Mouse (Mus musculus): ENCODE data around the gene Pim2. TPM values are rescaled to one million over a fixed set of nuclear protein-coding genes. Genes with fewer than 3 reads are reported as not detected.

Pim2 gene
- polyA plus RNA-seq, 1 experiment: 52.5 TPM

DNA sequence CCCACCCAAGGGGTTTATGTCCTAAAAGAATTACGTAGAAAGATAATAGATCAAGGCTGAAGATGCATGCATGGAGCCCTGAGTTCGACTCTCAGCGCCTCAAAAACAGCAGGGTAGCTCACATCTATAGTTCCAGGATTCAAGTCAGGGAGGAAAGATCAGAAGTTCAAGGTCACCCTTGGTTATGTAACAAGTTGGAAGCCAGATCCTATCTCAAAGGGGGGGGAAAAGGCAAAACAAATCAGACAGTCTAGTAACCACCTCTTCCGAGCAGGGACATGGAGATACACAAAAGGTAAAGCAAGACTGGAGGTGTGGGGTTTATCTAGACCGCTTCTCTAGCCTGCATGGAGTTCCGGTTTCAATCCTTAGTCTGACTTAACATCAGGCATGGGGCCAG, 48.2 kb downstream of the Pim2 start:
- Histone ChIP-seq H3K4me1 (ENCODE audit: control insufficient read depth, insufficient read depth, low read length) (no peaks in the 10 kb centered on the region), H3K4me3 (ENCODE audit: insufficient read depth, low read length) (no peak overlapping the region), H3K27ac (ENCODE audit: insufficient read depth, low read length) (no peak overlapping the region)
- TF ChIP-seq CTCF (IDR thresholded peaks at IDR 0.05; ENCODE audit: extremely low read depth, insufficient read depth, low read length) (no peak), POLR2A (IDR thresholded peaks at IDR 0.05; ENCODE audit: extremely low read depth, insufficient read depth, low read length) (no peak)

DNA sequence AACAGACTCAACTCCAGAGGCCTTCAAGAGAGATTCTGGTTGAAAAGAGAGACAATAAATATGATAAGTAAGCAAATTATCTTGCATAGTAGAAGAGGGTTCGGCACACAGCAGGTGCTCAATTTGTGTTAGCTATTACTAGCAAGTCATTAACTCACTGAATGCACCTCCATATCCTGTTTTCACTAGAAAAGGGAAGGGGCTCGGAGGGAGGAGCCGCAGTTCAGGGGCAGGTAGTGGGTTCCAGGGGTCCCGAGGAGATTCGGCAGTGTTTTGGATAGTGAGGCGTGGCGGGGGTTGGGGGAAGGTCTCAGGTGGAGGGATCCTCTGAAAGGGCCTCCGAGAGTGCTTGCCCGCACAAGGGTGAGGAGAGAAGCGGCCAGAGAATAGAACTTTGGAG, 49.1 kb downstream of the Pim2 start:
- H3K4me3 ChIP-seq (ENCODE audit: insufficient read depth, low read length): no peak overlapping the region
- no peak for TF ChIP-seq POLR2A (IDR thresholded peaks at IDR 0.05; ENCODE audit: extremely low read depth, insufficient read depth, low read length)
- no peak for TF ChIP-seq CTCF (IDR thresholded peaks at IDR 0.05; ENCODE audit: extremely low read depth, insufficient read depth, low read length)
- H3K4me1 ChIP-seq (ENCODE audit: control insufficient read depth, insufficient read depth, low read length): no peaks in the 10 kb centered on the region
- H3K27ac ChIP-seq (ENCODE audit: insufficient read depth, low read length): no peak overlapping the region

DNA sequence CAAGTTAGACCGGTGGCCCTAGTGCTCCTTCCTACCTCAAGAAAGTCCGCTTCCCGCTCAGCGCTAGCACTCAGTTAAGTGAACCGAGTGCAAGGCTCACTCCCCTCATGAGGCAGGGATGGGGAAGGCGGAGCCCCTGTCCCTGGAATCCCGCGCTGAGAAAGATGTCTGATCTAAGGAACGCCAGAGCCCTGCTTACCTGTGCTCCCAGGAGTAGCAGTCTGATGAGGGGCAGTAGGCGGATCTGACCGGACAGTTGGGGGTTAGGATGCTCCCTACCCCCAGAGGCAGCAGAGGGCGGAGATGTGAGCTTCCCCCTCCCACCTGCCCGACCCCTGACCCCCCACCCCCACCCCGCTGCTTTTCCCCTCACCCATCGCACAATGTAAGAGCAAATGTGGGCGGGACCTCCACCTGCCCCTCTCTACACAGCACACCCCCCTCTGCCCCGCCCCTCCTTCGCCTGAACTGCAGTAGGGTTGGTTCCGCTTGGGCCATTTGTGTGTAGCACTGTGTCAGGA, 50.3 kb downstream of the Pim2 start, which contains the start of gene Eras:
Gene Eras, minus strand, starts transcription at position 338 of the 521 bp plus-strand sequence.
- Histone ChIP-seq H3K4me3 (ENCODE audit: insufficient read depth, low read length) (no peak within 1 kb of the TSS), H3K27ac (ENCODE audit: insufficient read depth, low read length) (no peak within 1 kb of the TSS), H3K4me1 (ENCODE audit: control insufficient read depth, insufficient read depth, low read length) (no peaks in the 10 kb centered on the region)
- TF ChIP-seq POLR2A (IDR thresholded peaks at IDR 0.05; ENCODE audit: extremely low read depth, insufficient read depth, low read length): no peak
- TF ChIP-seq CTCF (IDR thresholded peaks at IDR 0.05; ENCODE audit: extremely low read depth, insufficient read depth, low read length): no peak

Other genes with a start within 250 kb of the Pim2 start
- gene Syp, start 239.8 kb upstream of the Pim2 start, polyA plus RNA-seq (2012; rRNA removed): 1,108 and 1,136 TPM in 2 replicates
- 2.1 and 2.5 TPM in 2 replicates for gene Prickle3, start 221.0 kb upstream of the Pim2 start, polyA plus RNA-seq (2012; rRNA removed)
- 14.5 and 16.3 TPM in 2 replicates for gene Plp2, start 206.9 kb upstream of the Pim2 start, polyA plus RNA-seq (2012; rRNA removed)
- 0.96 and 1.2 TPM in 2 replicates for gene Magix, start 197.0 kb upstream of the Pim2 start, polyA plus RNA-seq (2012; rRNA removed)
- gene Gpkow, start 181.1 kb upstream of the Pim2 start, polyA plus RNA-seq (2012; rRNA removed): 26.7 and 28.3 TPM in 2 replicates
- gene Wdr45, start 163.9 kb upstream of the Pim2 start, polyA plus RNA-seq (2012; rRNA removed): 77.0 and 84.9 TPM in 2 replicates
- 0.46 TPM in 1 of 2 replicates, not detected in the other for gene Gm45208, start 156.0 kb upstream of the Pim2 start, polyA plus RNA-seq (2012; rRNA removed)
- 131 and 135 TPM in 2 replicates for gene Praf2, start 149.8 kb upstream of the Pim2 start, polyA plus RNA-seq (2012; rRNA removed)
- gene Ccdc120, start 127.4 kb upstream of the Pim2 start, polyA plus RNA-seq (2012; rRNA removed): 23.2 and 23.9 TPM in 2 replicates
- 20.6 and 21.4 TPM in 2 replicates for gene Tfe3, start 115.7 kb upstream of the Pim2 start, polyA plus RNA-seq (2012; rRNA removed)
- 106 and 115 TPM in 2 replicates for gene Gripap1, start 88.5 kb upstream of the Pim2 start, polyA plus RNA-seq (2012; rRNA removed)
- gene Kcnd1, start 56.0 kb upstream of the Pim2 start, polyA plus RNA-seq (2012; rRNA removed): 7.6 and 7.9 TPM in 2 replicates
- 46.4 and 49.1 TPM in 2 replicates for gene Otud5, start 36.9 kb upstream of the Pim2 start, polyA plus RNA-seq (2012; rRNA removed)
- gene Slc35a2, start 5.8 kb downstream of the Pim2 start, polyA plus RNA-seq (2012; rRNA removed): 50.2 and 52.7 TPM in 2 replicates
- 137 and 157 TPM in 2 replicates for gene Pqbp1, start 21.0 kb downstream of the Pim2 start, polyA plus RNA-seq (2012; rRNA removed)
- 18.5 and 20.1 TPM in 2 replicates for gene Timm17b, start 21.1 kb downstream of the Pim2 start, polyA plus RNA-seq (2012; rRNA removed)
- not detected in 2 replicates for gene Gm10491, start 29.6 kb downstream of the Pim2 start, polyA plus RNA-seq (2012; rRNA removed)
- gene Gm10490, start 31.3 kb downstream of the Pim2 start, polyA plus RNA-seq (2012; rRNA removed): not detected in 2 replicates
- 580 and 602 TPM in 2 replicates for gene Pcsk1n, start 41.6 kb downstream of the Pim2 start, polyA plus RNA-seq (2012; rRNA removed)
- gene Eras, start 50.3 kb downstream of the Pim2 start, polyA plus RNA-seq (2012; rRNA removed): not detected in 2 replicates
- 70.7 and 78.0 TPM in 2 replicates for gene Hdac6, start 69.6 kb downstream of the Pim2 start, polyA plus RNA-seq (2012; rRNA removed)
- gene Gata1, start 99.8 kb downstream of the Pim2 start, polyA plus RNA-seq (2012; rRNA removed): not detected in 2 replicates
- 0.65 and 1.1 TPM in 2 replicates for gene Glod5, start 140.2 kb downstream of the Pim2 start, polyA plus RNA-seq (2012; rRNA removed)
- gene Suv39h1, start 196.5 kb downstream of the Pim2 start, polyA plus RNA-seq (2012; rRNA removed): 25.5 and 26.1 TPM in 2 replicates
- gene Was, start 212.2 kb downstream of the Pim2 start, polyA plus RNA-seq (2012; rRNA removed): 1.7 and 1.9 TPM in 2 replicates

All from cortical plate, adult 2 months (tissue).